Mouse (Mus musculus): ENCODE data around the gene Lrrc47. TPM values are rescaled to one million over a fixed set of nuclear protein-coding genes. Genes with fewer than 3 reads are reported as not detected.

Lrrc47 gene
- polyA plus RNA-seq, 1 experiment from 2014 or later = 23.0 TPM

DNA sequence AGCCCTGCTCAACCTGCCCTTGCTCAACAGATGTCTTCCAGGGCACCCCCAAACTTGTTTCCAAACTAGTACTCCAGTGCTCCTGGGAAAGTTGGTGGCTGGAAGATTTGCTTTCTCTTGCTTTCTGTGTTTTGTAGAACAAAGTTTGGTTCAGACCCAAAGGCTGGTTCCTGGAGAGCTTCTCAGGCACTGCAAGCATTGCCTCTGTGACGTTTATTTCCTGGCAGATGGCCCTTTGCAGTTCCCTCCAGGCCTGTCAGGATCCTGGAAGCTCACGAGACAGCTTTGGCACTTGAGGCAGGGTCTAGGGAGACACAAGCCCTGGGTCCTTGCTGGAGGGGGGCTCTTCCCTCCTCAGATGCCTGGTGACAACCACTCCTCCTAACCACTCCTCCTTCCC is 45.1 kb downstream of the Lrrc47 start:
- no peaks in the 10 kb centered on the region for H3K36me3 ChIP-seq
- no peaks in the 10 kb centered on the region for H3K27me3 ChIP-seq
- no peak overlapping the region for H3K4me2 ChIP-seq
- no peaks in the 10 kb centered on the region for H3K9me3 ChIP-seq (replicated peaks)
- no peak for ATAC-seq (replicated peaks; ENCODE audit: low FRiP score)
- no peaks in the 10 kb centered on the region for H3K4me1 ChIP-seq
- no peak overlapping the region for H3K27ac ChIP-seq
- no peak overlapping the region for H3K9ac ChIP-seq
- no peak overlapping the region for H3K4me3 ChIP-seq (replicated peaks)
- 35% methylated on average over 2 of the region's 2 CpGs for WGBS

DNA sequence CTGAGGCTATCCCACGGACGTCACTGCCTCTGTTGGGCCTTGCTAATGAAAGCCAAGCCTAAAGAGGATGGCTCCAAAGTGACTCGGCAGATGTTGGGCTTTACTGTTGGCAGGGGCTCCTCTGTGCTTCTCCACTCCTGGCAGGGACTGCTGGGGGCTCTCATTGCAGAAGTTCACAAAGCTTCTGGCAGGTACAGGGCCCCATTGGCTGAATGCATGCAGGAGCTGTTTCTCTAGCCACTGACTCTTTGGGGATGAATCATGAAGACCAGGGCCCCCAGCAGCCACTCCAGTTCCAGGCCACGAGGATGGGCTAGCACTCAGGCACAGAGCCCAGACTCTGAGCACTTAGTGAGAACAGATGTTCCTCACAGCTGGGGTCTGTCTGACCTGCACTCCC is 46.2 kb downstream of the Lrrc47 start:
- Histone ChIP-seq H3K36me3 (no peaks in the 10 kb centered on the region), H3K4me3 (replicated peaks) (no peak overlapping the region), H3K9ac (no peak overlapping the region), H3K4me1 (no peaks in the 10 kb centered on the region), H3K9me3 (replicated peaks) (no peaks in the 10 kb centered on the region), H3K27me3 (no peaks in the 10 kb centered on the region), H3K4me2 (no peak overlapping the region), H3K27ac (no peak overlapping the region)
- no peak for ATAC-seq (replicated peaks; ENCODE audit: low FRiP score)
- WGBS = 65% methylated on average over 4 of the region's 4 CpGs

GRCm38 (mm10) chr4:154064827-154065773 is 53.6 kb downstream of the Lrrc47 start:
- WGBS = 60% methylated on average over 14 of the region's 14 CpGs
- Histone ChIP-seq H3K27ac (no peak overlapping the region), H3K9me3 (replicated peaks) (no peaks in the 10 kb centered on the region), H3K9ac (no peak overlapping the region), H3K4me1 (no peaks in the 10 kb centered on the region), H3K27me3 (peaks cover 16% of the 10 kb centered on the region), H3K4me3 (replicated peaks) (no peak overlapping the region), H3K36me3 (no peaks in the 10 kb centered on the region), H3K4me2 (no peak overlapping the region)
- ATAC-seq (replicated peaks; ENCODE audit: low FRiP score) = no peak

- no peak overlapping the region for H3K4me2 ChIP-seq
- peaks cover 47% of the 10 kb centered on the region for H3K27me3 ChIP-seq
- no peak overlapping the region for H3K27ac ChIP-seq
- under 1% methylated on average over 5 of the region's 5 CpGs for WGBS
- no peak overlapping the region for H3K9ac ChIP-seq
- H3K9me3 ChIP-seq (replicated peaks) = no peaks in the 10 kb centered on the region
- no peak overlapping the region for H3K4me3 ChIP-seq (replicated peaks)
- ATAC-seq (replicated peaks; ENCODE audit: low FRiP score) = no peak
- H3K36me3 ChIP-seq = no peaks in the 10 kb centered on the region
- H3K4me1 ChIP-seq = no peaks in the 10 kb centered on the region
These were observed 59.4 kb downstream of the Lrrc47 start for GRCm38 (mm10) chr4:154070896-154071295.

Other genes with a start within 250 kb of the Lrrc47 start
- 88.3 and 98.0 TPM in 2 replicates for gene A430005L14Rik, start 54.5 kb upstream of the Lrrc47 start, polyA plus RNA-seq (2015; fragmentation: Nextera tagmentation; extraction: Ambion mirVana)
- gene Dffb, start 36.6 kb upstream of the Lrrc47 start, polyA plus RNA-seq (2015; fragmentation: Nextera tagmentation; extraction: Ambion mirVana) = 12.6 and 13.8 TPM in 2 replicates
- gene Cep104, start 36.5 kb upstream of the Lrrc47 start, polyA plus RNA-seq (2015; fragmentation: Nextera tagmentation; extraction: Ambion mirVana) = 15.8 and 16.7 TPM in 2 replicates
- gene Smim1, start 14.5 kb downstream of the Lrrc47 start, polyA plus RNA-seq (2015; fragmentation: Nextera tagmentation; extraction: Ambion mirVana) = 51.8 and 61.1 TPM in 2 replicates
- 0.08 and 0.17 TPM in 2 replicates for gene Ccdc27, start 30.9 kb downstream of the Lrrc47 start, polyA plus RNA-seq (2015; fragmentation: Nextera tagmentation; extraction: Ambion mirVana)
- 0.23 and 0.31 TPM in 2 replicates for gene Trp73, start 128.5 kb downstream of the Lrrc47 start, polyA plus RNA-seq (2015; fragmentation: Nextera tagmentation; extraction: Ambion mirVana)
- gene Wrap73, start 130.6 kb downstream of the Lrrc47 start, polyA plus RNA-seq (2015; fragmentation: Nextera tagmentation; extraction: Ambion mirVana) = 39.7 and 42.1 TPM in 2 replicates
- gene Tprgl, start 148.9 kb downstream of the Lrrc47 start, polyA plus RNA-seq (2015; fragmentation: Nextera tagmentation; extraction: Ambion mirVana) = 118 TPM in 2 replicates
- gene Megf6, start 159.0 kb downstream of the Lrrc47 start, polyA plus RNA-seq (2015; fragmentation: Nextera tagmentation; extraction: Ambion mirVana) = 10.8 and 14.2 TPM in 2 replicates

Measured in kidney, embryonic 15.5 days (tissue).